Mouse (Mus musculus) CH12.LX (cell line): ENCODE data around the gene Zscan4d. TPM values are rescaled to one million over a fixed set of nuclear protein-coding genes. Genes with fewer than 3 reads are reported as not detected.
"Not testable (repeated sequence)": the region's sequence is repeated elsewhere in the genome, so short reads cannot be mapped to it uniquely, and the experiment has no call there.

Source experiments
- DNase-seq: peaks from one replicate; pipeline ENCODE4 v3.0.0-alpha.2; 2013; ENCODE audit errors: extremely low read depth
- H3K27ac ChIP-seq: 2 replicates; pipeline ENCODE4 v1.5.1; 2012; ENCODE audit warnings: low read depth, mild to moderate bottlenecking, control low read depth, moderate library complexity; ENCODE audit not compliant: insufficient read depth
- H3K27me3 ChIP-seq: replicated peaks from 2 replicates; pipeline ENCODE3; 2012; ENCODE audit warnings: inconsistent platforms
- H3K36me3 ChIP-seq, 2 experiments: replicated peaks in 1 of 2; 2 replicates each; pipeline versions ENCODE3 to v1.6.1; 2012; ENCODE audit warnings: inconsistent platforms in 1 of 2, low read length in 1 of 2, mild to moderate bottlenecking in 1 of 2, mixed read lengths in 1 of 2, moderate library complexity in 1 of 2; ENCODE audit not compliant: control insufficient read depth in 1 of 2, insufficient read depth in 1 of 2
- H3K4me1 ChIP-seq, 2 experiments: 2 replicates each; pipeline ENCODE4 v1.6.1; 2012; ENCODE audit warnings: inconsistent platforms in 1 of 2, moderate library complexity in 1 of 2; ENCODE audit not compliant: insufficient read depth in 2 of 2, control insufficient read depth in 1 of 2
- H3K4me2 ChIP-seq: 2 replicates; pipeline ENCODE4 v1.6.1; 2012; ENCODE audit warnings: low read depth, mild to moderate bottlenecking, control low read depth; ENCODE audit not compliant: poor library complexity, insufficient read depth, severe bottlenecking
- H3K4me3 ChIP-seq, 3 experiments: fragments of 150-350 bp in 1 of 3; sonication (generic) in 1 of 3; replicated peaks in 1 of 3; 2 replicates each; pipeline versions ENCODE3 to v1.5.1; 2011 to 2012; ENCODE audit warnings: low read depth in 2 of 3, low read length in 2 of 3, mild to moderate bottlenecking in 2 of 3, moderate library complexity in 2 of 3, control low read depth in 1 of 3, improper control_type of control experiment in 1 of 3, inconsistent platforms in 1 of 3, mixed read lengths in 1 of 3; ENCODE audit not compliant: poor library complexity in 1 of 3
- H3K79me2 ChIP-seq: replicated peaks from 2 replicates; pipeline ENCODE4 v1.6.1; 2012; ENCODE audit warnings: mild to moderate bottlenecking, moderate library complexity; ENCODE audit not compliant: control insufficient read depth, poor library complexity, insufficient read depth, severe bottlenecking; ENCODE audit errors: extremely low read depth
- H3K9ac ChIP-seq: 2 replicates; pipeline ENCODE4 v1.6.1; 2012; ENCODE audit warnings: low read depth, mild to moderate bottlenecking, control low read depth, moderate library complexity; ENCODE audit not compliant: insufficient read depth
- H3K9me3 ChIP-seq: replicated peaks from 2 replicates; pipeline ENCODE3; 2012; ENCODE audit warnings: low read length, inconsistent platforms, mixed read lengths
- CTCF ChIP-seq, 2 experiments: IDR thresholded peaks in 1 of 2; conservative IDR thresholded peaks in 1 of 2; 2 replicates each; pipeline ENCODE4 v1.5.1; 2011 to 2012; ENCODE audit warnings: low read depth in 2 of 2, low read length in 2 of 2, improper control_type of control experiment in 1 of 2, inconsistent platforms in 1 of 2, mild to moderate bottlenecking in 1 of 2, moderate library complexity in 1 of 2
- RAD21 ChIP-seq: IDR thresholded peaks from 2 replicates; pipeline ENCODE4 v1.6.1; 2011; ENCODE audit warnings: low read depth, mild to moderate bottlenecking, low read length, improper control_type of control experiment, moderate library complexity
- SMC3 ChIP-seq: IDR thresholded peaks from 2 replicates; pipeline ENCODE4 v1.6.1; 2011; ENCODE audit warnings: low read depth, low read length, improper control_type of control experiment
- dilution Hi-C: fragments of 300-500 bp; cut with MboI; formaldehyde crosslinking; loops from 2 replicates; pipeline ENCODE4 v1.14.3; 2020; ENCODE audit warnings: low sequenced_read_pairs; ENCODE audit not compliant: extremely low pct_unique_long_range_greater_than_20kb, extremely low pct_ligation_motif_present
- in situ Hi-C: fragments of 300-500 bp; cut with MboI; formaldehyde crosslinking; loops from 3 replicates; pipeline ENCODE4 v1.14.3; 2019; ENCODE audit warnings: low sequenced_read_pairs, low pct_ligation_motif_present, low pct_unique_long_range_greater_than_20kb, mixed read lengths
- polyA plus RNA-seq: library from polyadenylated mRNA; unstranded; fragments of >175 nt; gene quantifications from 2 replicates; pipeline ENCODE4 v1.2.1, GENCODE M21; 2012; ENCODE audit warnings: low read depth; ENCODE audit not compliant: insufficient read length
- total RNA-seq, 2 experiments: library from RNA; depleted of rRNA; stranded (reverse); fragments of 300-350 nt in 1 of 2; fragments of >200 nt in 1 of 2; gene quantifications; 2 replicates each; pipeline ENCODE4 v1.2.3; 2012 to 2014

Zscan4d gene
- total RNA-seq (2012; rRNA removed), result not detected in 2 replicates
- total RNA-seq (2014; rRNA removed), result not detected in 2 replicates
- not detected in 2 replicates for polyA plus RNA-seq

- H3K79me2 ChIP-seq, in situ Hi-C loops, H3K27me3 ChIP-seq, dilution Hi-C loops, H3K9me3 ChIP-seq, H3K4me3 ChIP-seq, H3K9ac ChIP-seq, H3K36me3 ChIP-seq, DNase-seq, H3K4me2 ChIP-seq, H3K27ac ChIP-seq, H3K4me1 ChIP-seq: not testable (repeated sequence)
These were observed at the start of gene Zscan4d for GRCm38 (mm10) chr7:11166059-11166458. Gene Zscan4d (minus strand): TSS chr7:11166159.

- in situ Hi-C loops, H3K79me2 ChIP-seq, H3K27me3 ChIP-seq, H3K4me2 ChIP-seq, H3K4me3 ChIP-seq, H3K36me3 ChIP-seq, H3K27ac ChIP-seq, dilution Hi-C loops, H3K9me3 ChIP-seq, H3K4me1 ChIP-seq, H3K9ac ChIP-seq: not testable (repeated sequence)
- peak; percentile 33; the same call in 1 of the 2 replicates for TF ChIP-seq SMC3
- peak; percentile 30 to 52; a peak in 3 of 4 replicates for TF ChIP-seq CTCF (conservative IDR thresholded peaks at IDR 0.05 in 1 of 2, IDR thresholded peaks at IDR 0.05 in 1 of 2; ENCODE audit: low read depth in 2 of 2, low read length in 2 of 2)
- TF ChIP-seq RAD21, result peak; percentile 49
- peak; percentile 53 for DNase-seq
These were observed 7.9 kb downstream of the Zscan4d start for GRCm38 (mm10) chr7:11158036-11158435.

Other genes with a start within 250 kb of the Zscan4d start
- gene Zscan4c, start 160.4 kb downstream of the Zscan4d start, total RNA-seq (2012; rRNA removed), result not detected in 2 replicates
- not detected in 2 replicates for gene Zscan4c, start 160.4 kb downstream of the Zscan4d start, total RNA-seq (2014; rRNA removed)
- gene Zscan4c, start 160.4 kb downstream of the Zscan4d start, polyA plus RNA-seq, result not detected in 2 replicates
- gene Zscan4-ps1, start 96.5 kb downstream of the Zscan4d start, total RNA-seq (2012; rRNA removed), result not detected in 2 replicates
- gene Zscan4-ps1, start 96.5 kb downstream of the Zscan4d start, total RNA-seq (2014; rRNA removed), result not detected in 2 replicates
- gene Zscan4-ps1, start 96.5 kb downstream of the Zscan4d start, polyA plus RNA-seq, result not detected in 2 replicates
- gene Zscan4e, start 144.5 kb upstream of the Zscan4d start, total RNA-seq (2012; rRNA removed), result not detected in 2 replicates
- not detected in 2 replicates for gene Zscan4e, start 144.5 kb upstream of the Zscan4d start, total RNA-seq (2014; rRNA removed)
- gene Zscan4e, start 144.5 kb upstream of the Zscan4d start, polyA plus RNA-seq, result not detected in 2 replicates
- 0.13 TPM in 1 of 2 replicates, not detected in the other for gene Zscan4f, start 231.8 kb upstream of the Zscan4d start, total RNA-seq (2012; rRNA removed)
- gene Zscan4f, start 231.8 kb upstream of the Zscan4d start, total RNA-seq (2014; rRNA removed), result not detected in 2 replicates
- gene Zscan4f, start 231.8 kb upstream of the Zscan4d start, polyA plus RNA-seq, result not detected in 2 replicates